Mouse (Mus musculus): Measurements from ENCODE around the gene Cit.

Gene Cit

DNA sequence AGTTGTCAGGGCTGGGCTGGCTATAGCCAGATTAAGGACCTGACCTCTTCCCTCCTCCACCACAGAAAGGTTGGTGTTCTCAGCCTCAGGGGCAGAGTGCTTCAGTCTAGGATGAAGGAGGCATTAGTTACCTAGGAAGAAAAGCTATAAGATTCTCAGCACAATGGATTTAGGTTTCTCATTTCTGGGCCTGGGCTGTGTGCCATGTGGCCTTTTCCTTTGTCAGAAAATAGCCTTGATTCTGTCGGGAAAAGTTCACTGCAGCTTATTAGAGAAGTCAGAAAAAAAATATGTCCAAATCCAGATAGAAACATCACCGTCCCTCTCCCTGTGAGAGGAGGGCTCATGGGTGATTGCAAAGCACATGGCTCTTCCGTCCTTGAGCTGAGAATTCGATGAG lies 204.7 kb downstream of the Cit start:
- DNase-seq: no peak

DNA sequence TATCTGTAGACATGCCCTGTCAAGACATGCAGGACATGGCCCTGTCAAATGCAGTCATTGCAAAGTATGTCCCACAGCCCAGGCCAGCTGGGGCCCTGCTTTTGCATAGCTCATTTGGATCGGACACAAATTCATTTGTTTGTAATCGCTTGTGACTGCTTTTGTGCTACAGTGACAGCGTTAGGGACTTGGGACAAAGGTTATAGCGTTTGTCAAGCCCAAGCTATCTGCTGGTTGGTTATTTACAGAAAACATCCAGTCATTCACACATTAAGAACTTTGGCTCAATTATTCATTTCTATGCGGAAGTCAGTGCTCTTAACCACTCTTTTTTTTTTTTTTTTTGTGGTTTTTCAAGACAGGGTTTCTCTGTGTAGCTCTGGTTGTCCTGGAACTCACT lies 207.1 kb downstream of the Cit start:
- no peak for DNase-seq

DNA sequence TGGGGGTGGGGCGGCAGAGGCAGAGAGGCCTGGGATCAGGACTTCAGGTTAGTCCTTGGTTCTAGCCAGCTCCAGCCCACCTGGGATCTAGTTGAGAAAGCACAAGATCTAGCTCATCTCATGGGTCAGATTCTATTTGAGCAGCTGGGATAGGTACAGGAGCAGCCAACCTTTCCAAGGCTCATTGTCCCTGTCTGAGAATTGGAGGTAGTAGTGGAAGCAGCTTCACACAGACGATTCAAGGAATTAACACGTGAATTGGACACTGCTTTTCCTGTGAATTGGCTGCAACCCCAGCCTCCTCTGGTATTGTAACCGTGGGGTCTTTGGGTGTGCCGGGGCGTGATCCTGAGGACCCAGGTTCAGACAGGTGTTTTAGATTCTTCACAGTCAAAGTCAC lies 207.7 kb downstream of the Cit start:
- DNase-seq: no peak
